Mouse (Mus musculus) frontal cortex, postnatal 10 days (tissue): ENCODE results near the gene Mtg1.

Source experiments
- DNase-seq, 2 experiments: peaks; one replicate each; pipeline ENCODE4 v3.0.0; 2022; ENCODE audit warnings: low spot score in 2 of 2, mixed read lengths in 1 of 2

The Mtg1 gene

GRCm38 (mm10) chr7:140188391-140189328 is 51.3 kb downstream of the Mtg1 start:
- no peak for DNase-seq

DNA sequence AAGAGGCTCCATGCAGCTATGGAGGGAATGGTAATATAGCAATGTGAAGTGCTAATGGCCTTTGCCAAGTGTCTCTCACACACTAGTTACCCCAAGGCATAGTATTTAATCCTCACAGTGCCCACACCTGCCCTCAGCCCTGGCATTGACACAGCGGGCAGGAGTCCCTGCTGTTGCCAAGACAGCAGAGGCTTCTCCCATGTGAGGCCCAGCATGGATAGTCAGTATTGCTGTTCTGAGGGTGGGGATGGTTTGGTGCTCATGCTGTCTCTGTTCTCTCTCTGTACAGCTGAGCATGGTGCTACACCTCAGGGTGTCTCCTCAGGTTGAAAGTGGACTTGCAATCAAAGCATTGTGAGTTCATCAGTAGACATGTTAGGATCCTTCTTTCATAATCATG is 53.1 kb downstream of the Mtg1 start:
- no peak for DNase-seq

- no peak for DNase-seq
These were observed 55.1 kb downstream of the Mtg1 start for GRCm38 (mm10) chr7:140192445-140192844.

DNA sequence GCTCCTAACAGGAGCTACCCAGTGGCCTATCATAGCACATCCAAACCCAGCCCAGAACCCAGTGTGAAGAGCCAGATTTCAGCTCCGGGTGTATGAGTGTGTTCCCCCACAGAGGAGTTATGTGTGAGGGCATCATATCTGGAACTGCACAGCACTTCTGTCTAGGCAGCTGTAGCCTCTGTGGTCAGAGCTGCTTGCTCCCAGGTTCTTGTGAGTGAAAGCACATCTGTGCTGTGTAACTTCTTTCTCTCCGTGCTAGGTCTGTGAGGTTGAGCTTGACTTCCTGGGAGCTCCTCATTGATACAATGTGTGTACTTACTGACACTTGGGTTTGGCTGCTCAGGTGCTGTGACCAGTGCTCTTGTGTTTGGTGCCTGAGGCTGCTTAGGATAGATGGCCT is 55.5 kb downstream of the Mtg1 start:
- DNase-seq = no peak

DNA sequence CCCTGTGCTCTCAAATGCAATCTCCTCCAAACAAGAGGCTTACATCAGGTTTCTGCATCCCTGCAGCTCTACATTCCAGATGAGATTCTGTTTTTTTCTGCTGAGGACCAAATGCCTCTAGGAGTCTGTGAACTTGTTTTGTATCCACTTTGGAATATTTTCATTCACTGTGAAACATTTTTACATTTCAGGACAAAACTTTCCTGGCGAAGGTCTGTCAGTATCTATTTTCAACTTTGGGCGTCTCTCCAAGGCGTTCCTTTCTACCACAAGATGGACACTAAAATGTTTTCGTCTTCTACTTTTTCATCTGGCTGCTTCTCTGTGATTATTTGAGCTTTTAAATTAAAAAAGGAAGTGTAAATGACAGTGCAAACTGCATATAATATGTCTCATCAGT is 56.7 kb downstream of the Mtg1 start:
- DNase-seq = no peak

DNA sequence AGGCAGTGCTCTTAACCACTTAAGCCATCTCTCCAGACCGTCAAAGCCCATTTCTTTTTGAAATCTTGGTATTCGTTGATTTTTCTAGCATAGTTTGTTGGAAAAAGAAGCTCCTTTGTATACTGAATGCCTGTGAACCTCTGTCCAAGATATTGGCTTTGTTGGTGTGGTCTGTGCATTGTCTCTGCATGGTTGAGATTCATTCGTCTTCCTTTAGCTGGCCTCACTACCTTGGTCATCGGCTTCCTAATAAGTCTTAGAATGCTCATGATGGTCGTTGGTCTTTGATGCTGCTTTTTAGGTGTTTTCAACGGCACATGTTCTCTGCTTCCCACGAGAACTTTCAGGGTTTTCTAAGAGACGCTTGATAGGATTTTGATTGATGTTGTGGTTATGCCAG is 58.6 kb downstream of the Mtg1 start:
- no peak for DNase-seq
